Mouse (Mus musculus) midbrain, embryonic 10.5 days (tissue): ENCODE measurements at regions not wholly inside any gene's neighbourhood (a gene's known extent, or its start where the extent isn't known, plus 50 kb on each side); places are given as distances from the start of the nearest gene placed in this dataset.

Experiments used
- DNase-seq: peaks from one replicate; pipeline ENCODE4 v3.0.0-alpha.2; 2017; ENCODE audit warnings: low spot score
- H3K27ac ChIP-seq: fragments of 300-500 bp; sonication (generic); replicated peaks from 2 replicates; pipeline ENCODE4 v1.5.1; 2016; ENCODE audit warnings: mild to moderate bottlenecking
- H3K27me3 ChIP-seq: fragments of 300-500 bp; sonication (generic); 2 replicates; pipeline ENCODE4 v1.6.1; 2016; ENCODE audit warnings: low read depth, mild to moderate bottlenecking; ENCODE audit not compliant: poor library complexity, severe bottlenecking
- H3K36me3 ChIP-seq: fragments of 300-500 bp; sonication (generic); 2 replicates; pipeline ENCODE4 v1.6.1; 2016; ENCODE audit warnings: mild to moderate bottlenecking, moderate library complexity
- H3K4me1 ChIP-seq: fragments of 300-500 bp; sonication (generic); 2 replicates; pipeline ENCODE4 v1.6.1; 2016
- H3K4me3 ChIP-seq: fragments of 300-500 bp; sonication (generic); 2 replicates; pipeline ENCODE4 v1.5.1; 2016; ENCODE audit warnings: mild to moderate bottlenecking, moderate library complexity
- H3K9me3 ChIP-seq: fragments of 300-500 bp; sonication (generic); replicated peaks from 2 replicates; pipeline ENCODE4 v1.6.1; 2016; ENCODE audit warnings: mild to moderate bottlenecking
- WGBS: fragments of 180-500 bp; shearing (Covaris S2); methylation state at CpG from one replicate; pipeline ENCODE4 v1.1.7; 2016; 5-methylcytosine and 5-hydroxymethylcytosine counted together

DNA sequence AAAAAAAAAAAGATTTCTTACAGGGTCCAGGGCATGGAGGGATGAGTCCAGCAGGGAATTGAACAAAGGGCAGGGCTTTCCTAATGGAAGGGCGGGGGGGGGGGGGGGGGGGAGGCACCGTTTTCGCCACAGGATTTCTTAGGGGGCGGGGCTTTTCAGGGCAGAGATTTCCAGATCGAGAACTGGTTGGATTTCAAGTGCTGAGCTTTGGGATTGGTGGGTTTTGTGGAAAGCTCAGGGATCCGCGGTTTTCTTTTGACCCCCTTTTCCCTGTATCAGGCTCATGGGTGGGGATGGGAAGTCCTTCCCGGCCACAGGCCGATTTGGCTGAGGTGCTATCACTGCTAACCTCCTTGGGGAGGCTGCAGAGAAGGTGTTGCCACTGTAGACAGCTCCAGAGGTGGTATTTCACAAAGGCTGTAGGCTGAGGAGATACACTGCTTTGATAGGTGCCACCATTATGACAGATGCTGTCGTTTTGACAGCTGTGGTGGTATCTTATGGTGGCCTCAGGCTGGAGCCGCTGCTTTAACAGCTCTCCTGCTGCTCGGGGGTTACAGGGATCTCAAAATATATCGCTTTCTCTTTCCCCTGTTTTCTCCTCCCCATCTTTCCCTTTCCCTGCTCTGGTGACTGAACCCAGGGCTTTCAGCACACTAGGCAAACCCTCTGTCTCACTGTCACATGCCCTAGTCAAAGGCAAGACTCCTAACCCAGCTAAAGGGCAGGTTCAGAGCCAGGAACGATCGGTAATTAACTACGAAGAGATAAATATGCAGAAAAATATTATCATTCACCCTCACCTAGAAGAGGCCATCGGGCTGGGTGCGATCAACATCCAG is 97.8 kb upstream of the Sertad2 start:
- no peaks in the 10 kb centered on the region for H3K27me3 ChIP-seq
- peaks cover 8% of the 10 kb centered on the region; the same call in 1 of the 2 replicates for H3K9me3 ChIP-seq
- peak overlapping the region; percentile 44 for H3K4me3 ChIP-seq
- DNase-seq = peak; percentile 37
- WGBS = 12% methylated on average over 17 of the region's 18 CpGs
- no peaks in the 10 kb centered on the region for H3K36me3 ChIP-seq
- peaks cover 38% of the 10 kb centered on the region for H3K4me1 ChIP-seq
- peak overlapping the region; percentile 69 for H3K27ac ChIP-seq

DNA sequence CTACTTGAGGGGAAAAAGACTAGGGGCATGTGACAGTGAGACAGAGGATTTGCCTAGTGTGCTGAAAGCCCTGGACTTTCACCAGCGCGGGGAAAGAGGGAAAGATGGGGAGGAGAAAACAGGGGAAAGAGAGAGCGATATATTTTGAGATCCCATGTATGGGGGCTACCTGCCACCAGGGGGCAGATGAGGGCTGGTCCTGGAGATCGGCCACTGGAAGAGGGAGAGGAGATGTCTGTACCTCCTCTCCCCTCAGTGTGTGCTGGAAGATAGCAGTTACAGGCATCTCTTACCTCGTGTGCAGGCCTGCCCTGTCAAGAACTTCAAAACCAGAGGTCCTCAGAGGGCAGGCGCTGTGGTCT is 97.2 kb upstream of the Sertad2 start:
- no peaks in the 10 kb centered on the region for H3K36me3 ChIP-seq
- H3K27me3 ChIP-seq = no peaks in the 10 kb centered on the region
- peak overlapping the region; percentile 69 for H3K27ac ChIP-seq
- peaks cover 38% of the 10 kb centered on the region for H3K4me1 ChIP-seq
- WGBS = 6% methylated on average over 6 of the region's 6 CpGs
- peak overlapping the region; percentile 44 for H3K4me3 ChIP-seq
- H3K9me3 ChIP-seq = peaks cover 8% of the 10 kb centered on the region; the same call in 1 of the 2 replicates
- peak; percentile 80 for DNase-seq

DNA sequence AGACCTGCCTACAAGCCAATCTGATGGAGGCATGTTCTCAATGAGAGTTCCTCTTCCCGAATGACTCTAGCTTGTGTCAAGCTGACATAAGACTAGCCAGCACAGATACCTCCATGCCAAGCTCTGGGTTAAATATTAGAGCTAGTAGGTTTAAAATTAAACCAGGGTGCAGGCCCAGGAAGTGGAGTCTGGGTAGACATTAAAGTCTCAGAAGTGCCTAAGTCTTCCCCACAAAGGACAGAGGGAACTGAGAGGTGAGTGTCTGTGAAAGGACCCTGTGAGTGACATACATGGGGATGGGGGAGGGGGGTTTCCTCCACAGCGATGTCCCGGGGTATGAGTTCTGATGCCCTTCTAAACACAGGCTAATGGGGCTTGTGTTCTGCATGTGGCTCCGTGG is 90.2 kb upstream of the Sertad2 start:
- no peak for DNase-seq
- Histone ChIP-seq H3K36me3 (no peaks in the 10 kb centered on the region), H3K4me3 (no peak overlapping the region), H3K9me3 (peaks cover 2% of the 10 kb centered on the region; the same call in 1 of the 2 replicates), H3K27ac (no peak overlapping the region), H3K27me3 (peaks cover 28% of the 10 kb centered on the region), H3K4me1 (peaks cover 20% of the 10 kb centered on the region)
- WGBS = 84% methylated on average over 4 of the region's 4 CpGs

DNA sequence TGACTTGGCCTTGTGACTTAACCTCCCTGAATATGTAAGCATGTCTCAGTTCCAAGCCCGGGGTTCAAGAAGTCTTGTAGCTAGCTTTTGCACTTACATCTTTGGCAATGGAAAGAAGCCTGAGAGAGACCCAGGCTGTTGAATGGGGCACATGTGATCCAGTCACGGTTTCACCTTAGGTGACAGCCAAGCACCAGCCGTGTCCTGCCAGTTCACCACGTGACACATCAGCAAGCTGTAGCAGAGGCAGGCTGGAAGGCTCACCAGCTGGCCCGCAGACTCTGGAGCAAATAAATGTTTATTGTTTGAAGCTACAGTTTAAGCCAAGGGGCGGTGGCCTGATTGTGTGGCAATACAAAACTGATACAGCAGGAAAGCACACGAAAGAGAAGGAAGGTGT is 89.3 kb upstream of the Sertad2 start:
- DNase-seq = no peak
- H3K4me3 ChIP-seq = no peak overlapping the region
- 86% methylated on average over 7 of the region's 7 CpGs for WGBS
- no peak overlapping the region for H3K27ac ChIP-seq
- H3K27me3 ChIP-seq = peaks cover 28% of the 10 kb centered on the region
- peaks cover 20% of the 10 kb centered on the region for H3K4me1 ChIP-seq
- no peaks in the 10 kb centered on the region for H3K36me3 ChIP-seq
- H3K9me3 ChIP-seq = no peaks in the 10 kb centered on the region

DNA sequence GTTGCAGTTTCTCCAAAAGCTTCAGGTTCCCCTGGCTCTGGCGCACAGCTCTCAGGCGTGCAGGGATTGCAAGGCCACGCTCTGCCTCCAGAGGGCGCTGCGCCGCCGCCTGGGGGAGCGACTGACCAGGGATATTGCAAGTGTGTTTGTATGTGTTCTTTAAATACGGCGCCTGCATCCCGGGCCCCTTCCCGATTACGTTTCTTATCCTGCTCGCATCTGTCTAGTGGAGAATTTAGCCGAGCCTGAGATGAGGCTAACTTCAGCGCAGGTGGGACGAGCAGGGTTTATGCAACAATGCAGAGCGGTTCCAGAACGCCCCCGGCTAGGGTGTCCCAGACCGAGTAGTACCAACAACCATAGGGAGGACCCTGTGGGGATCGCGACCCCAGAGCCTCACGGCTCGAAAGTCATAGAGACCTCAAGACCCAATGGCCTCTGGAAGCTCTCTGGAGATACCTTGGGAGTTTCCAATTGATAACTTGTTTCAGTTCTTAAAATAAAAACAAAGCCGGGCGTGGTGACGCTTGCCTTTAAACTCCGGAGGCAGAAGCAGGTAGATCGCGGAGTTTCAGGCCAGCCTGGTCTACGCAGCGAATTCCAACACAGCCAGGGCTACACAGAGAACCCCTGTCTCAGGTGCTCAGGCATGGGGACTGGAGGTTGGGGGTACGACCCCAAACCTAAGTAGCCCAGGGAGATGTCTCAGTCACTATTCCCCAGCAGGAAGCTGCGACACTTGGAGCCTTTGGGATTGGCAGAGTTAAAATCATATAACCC is 87.8 kb upstream of the Sertad2 start:
- Histone ChIP-seq H3K27me3 (peaks cover 28% of the 10 kb centered on the region), H3K4me1 (peaks cover 20% of the 10 kb centered on the region), H3K9me3 (no peaks in the 10 kb centered on the region), H3K36me3 (no peaks in the 10 kb centered on the region), H3K27ac (peak overlapping the region; percentile 63), H3K4me3 (peak overlapping the region; percentile 68)
- DNase-seq = peak; percentile 95
- WGBS = under 1% methylated on average over 35 of the region's 35 CpGs

DNA sequence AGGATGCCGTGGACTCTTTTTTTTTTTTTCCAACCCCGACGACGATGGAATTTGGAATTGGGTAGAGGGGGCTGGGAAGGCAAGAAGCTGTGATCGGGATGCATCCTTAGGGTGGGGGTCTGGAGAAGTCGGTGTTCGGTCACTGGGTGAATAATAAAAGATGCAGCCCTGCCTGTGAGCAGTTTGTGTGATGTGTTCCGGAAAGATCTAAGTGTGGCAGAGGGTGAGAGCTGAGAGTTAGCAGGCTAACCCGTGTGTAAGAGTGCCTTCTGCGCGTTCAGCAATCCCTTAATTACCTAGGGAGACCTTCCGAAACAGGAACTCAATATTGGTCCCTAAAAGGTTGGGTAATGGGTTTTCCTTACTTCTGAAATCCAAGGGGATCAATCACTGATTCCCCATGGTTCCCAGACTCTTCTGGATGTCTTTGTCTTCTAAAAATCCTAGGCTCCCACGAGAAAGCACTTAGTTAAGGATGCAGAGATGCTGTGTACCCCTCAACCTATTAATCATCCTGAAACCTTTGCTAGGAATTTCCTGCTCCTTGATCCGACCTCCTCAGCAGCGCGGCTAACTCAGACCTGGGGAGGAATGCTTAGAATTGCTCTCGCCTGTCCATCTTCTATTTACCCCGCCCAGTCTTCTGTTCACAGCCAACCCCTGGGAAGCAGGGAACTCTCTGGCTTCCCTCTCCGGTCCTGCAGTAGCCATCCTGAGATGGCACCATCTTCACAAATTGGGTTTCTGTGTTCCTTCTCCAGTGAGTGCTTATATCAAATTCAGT is 87.0 kb upstream of the Sertad2 start:
- WGBS = 2% methylated on average over 19 of the region's 19 CpGs

DNA sequence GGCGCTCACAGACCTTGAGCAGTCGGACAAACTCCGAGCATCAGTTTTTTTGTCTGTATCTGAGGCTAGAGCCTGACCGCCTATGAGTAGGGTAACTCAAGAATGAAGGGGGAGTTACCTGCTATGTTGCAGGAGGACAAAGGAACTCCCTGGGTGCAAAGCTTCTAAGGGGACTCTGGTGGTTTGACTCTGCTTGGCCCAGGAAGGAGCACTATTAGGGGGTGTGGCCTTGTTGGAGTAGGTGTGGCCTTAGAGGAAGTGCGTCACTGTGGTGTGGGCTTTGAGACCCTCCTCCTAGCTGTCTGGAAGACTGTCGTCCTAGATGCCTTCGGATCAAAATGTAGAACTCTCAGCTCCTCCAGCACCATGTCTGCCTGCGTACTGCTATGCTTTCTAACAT is 83.9 kb upstream of the Sertad2 start:
- H3K27ac ChIP-seq = no peak overlapping the region

More for the DNA sequence above, 87.0 kb upstream of the Sertad2 start:
- peak; percentile 57 for DNase-seq
- peaks cover 20% of the 10 kb centered on the region for H3K4me1 ChIP-seq
- H3K36me3 ChIP-seq = no peaks in the 10 kb centered on the region
- H3K9me3 ChIP-seq = no peaks in the 10 kb centered on the region
- peak overlapping the region; percentile 68 for H3K4me3 ChIP-seq
- H3K27ac ChIP-seq = peak overlapping the region; percentile 63
- peaks cover 28% of the 10 kb centered on the region for H3K27me3 ChIP-seq

DNA sequence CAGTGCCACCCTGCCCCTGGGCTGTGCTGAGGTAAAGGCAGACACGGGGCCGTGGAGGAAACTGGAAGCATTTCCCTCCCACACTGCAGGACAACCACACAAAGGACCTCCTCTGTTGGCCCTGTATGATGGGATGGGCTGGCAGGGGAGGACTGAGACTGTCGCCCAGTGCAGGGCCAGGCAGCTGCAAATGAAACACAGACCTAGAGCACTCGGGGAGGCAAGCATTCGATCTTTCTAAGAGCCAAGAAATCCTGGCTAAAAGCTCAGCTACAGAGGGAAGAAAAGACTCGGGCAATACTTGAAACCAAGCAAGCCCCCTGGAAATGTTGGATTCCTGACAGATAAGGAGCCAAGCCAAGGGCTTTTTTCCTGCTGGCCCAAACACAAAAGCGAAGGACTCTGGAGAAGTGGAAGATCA is 82.5 kb upstream of the Sertad2 start:
- Histone ChIP-seq H3K27ac (no peak overlapping the region), H3K4me3 (no peak overlapping the region), H3K4me1 (peaks cover 20% of the 10 kb centered on the region), H3K36me3 (no peaks in the 10 kb centered on the region), H3K9me3 (no peaks in the 10 kb centered on the region), H3K27me3 (peaks cover 12% of the 10 kb centered on the region)
- no peak for DNase-seq
- 69% methylated on average over 7 of the region's 7 CpGs for WGBS

More for the DNA sequence above, 83.9 kb upstream of the Sertad2 start:
- Histone ChIP-seq H3K9me3 (no peaks in the 10 kb centered on the region), H3K4me1 (peaks cover 25% of the 10 kb centered on the region), H3K27me3 (peaks cover 16% of the 10 kb centered on the region), H3K4me3 (no peak overlapping the region), H3K36me3 (no peaks in the 10 kb centered on the region)
- 91% methylated on average over 8 of the region's 8 CpGs for WGBS
- DNase-seq = no peak

DNA sequence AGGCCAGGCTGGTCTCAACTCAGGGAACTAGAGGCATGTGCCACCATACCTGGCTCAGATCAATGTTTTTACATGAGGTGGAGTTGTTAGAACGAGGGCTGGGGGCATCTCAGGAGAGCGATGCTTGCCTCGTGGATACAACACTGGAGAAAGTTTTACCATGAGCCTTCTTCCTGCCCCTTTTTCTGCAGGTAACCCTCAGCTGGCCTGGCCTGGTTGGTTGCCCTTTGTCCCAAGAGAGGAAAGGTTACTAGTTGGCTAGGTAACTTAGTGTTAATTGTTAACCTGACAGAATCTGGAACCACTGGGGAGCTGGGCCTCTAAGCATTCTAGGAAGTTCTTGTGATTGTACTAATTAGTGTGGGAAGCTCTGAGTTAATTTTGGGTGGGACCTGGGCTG is 81.0 kb upstream of the Sertad2 start:
- WGBS = 86% methylated on average over 3 of the region's 3 CpGs
- H3K27ac ChIP-seq = no peak overlapping the region
- no peaks in the 10 kb centered on the region for H3K36me3 ChIP-seq
- no peak for DNase-seq
- H3K4me3 ChIP-seq = no peak overlapping the region
- peaks cover 10% of the 10 kb centered on the region; the same call in 1 of the 2 replicates for H3K4me1 ChIP-seq
- H3K9me3 ChIP-seq = no peaks in the 10 kb centered on the region
- peaks cover 13% of the 10 kb centered on the region for H3K27me3 ChIP-seq

DNA sequence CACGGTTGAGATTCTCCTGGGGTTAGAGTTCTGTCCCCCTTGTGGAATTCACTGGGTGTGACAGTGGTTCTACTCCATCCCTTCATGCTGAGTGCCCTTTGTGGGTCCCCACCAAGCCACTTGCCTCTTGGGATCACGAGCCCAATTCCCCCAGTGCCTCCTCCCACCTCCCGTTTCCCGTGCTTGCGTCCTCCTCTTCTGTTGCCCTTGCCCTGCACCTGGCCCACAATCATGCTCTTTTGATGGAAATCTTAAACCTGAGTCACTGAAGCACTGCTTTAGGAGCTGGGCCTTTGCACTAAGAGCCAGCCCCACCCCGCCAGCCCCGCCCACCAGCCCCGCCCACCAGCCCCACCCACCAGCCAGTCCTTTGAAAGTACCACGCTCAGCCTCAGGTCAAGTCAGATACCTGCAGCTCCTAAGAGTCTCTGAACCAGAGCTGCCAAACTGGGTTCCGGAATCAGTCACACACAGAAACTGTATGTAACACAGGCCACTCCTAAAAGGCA is 79.8 kb upstream of the Sertad2 start:
- WGBS = 19% methylated on average over 10 of the region's 10 CpGs
- H3K36me3 ChIP-seq = no peaks in the 10 kb centered on the region
- H3K27me3 ChIP-seq = peaks cover 8% of the 10 kb centered on the region; the same call in 1 of the 2 replicates
- H3K9me3 ChIP-seq = no peaks in the 10 kb centered on the region
- no peak overlapping the region for H3K27ac ChIP-seq
- no peak for DNase-seq
- peaks cover 10% of the 10 kb centered on the region; the same call in 1 of the 2 replicates for H3K4me1 ChIP-seq
- H3K4me3 ChIP-seq = no peak overlapping the region

DNA sequence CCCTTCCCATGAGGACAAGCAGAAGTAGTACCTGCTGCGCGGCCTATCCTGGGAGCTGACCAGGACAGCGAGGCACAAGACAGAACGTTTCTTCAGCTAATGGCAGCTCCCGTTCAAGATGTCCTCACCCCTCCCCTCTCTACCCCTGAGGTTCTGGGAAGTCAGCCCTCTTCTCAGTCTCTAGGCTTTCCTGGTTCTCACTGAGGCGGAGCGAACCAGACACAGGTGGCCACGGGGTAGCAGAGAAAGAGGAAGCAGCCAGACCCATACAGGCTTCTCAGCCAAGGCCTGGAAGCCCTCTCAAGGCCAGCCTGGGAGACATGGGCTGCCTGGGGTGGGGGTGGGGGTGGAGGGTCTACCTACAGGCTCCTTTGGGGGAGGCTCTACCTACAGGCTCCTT is 78.5 kb upstream of the Sertad2 start:
- no peaks in the 10 kb centered on the region for H3K9me3 ChIP-seq
- H3K36me3 ChIP-seq = no peaks in the 10 kb centered on the region
- H3K27me3 ChIP-seq = peaks cover 8% of the 10 kb centered on the region; the same call in 1 of the 2 replicates
- H3K4me1 ChIP-seq = peaks cover 12% of the 10 kb centered on the region; the same call in 1 of the 2 replicates
- no peak for DNase-seq
- 76% methylated on average over 8 of the region's 8 CpGs for WGBS
- H3K4me3 ChIP-seq = no peak overlapping the region
- H3K27ac ChIP-seq = no peak overlapping the region

DNA sequence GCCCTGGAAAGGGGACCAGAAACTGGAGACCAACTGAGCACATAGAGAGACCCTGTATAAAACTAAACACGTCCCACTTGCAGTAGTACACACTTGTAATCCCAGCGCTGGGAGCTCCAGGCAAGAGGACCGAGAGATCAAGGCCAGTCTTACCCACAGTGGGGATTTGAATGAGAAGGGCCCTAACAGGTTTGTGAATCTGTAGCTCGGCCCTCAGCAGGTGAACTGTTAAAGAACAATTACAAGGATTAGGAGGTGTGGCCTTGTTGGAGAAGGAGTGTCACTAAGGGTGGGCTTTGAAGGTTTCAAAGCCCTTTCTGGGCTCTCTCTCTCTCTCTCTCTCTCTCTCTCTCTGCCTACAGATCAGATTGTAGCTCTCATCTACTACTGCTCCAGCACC is 76.5 kb upstream of the Sertad2 start:
- Histone ChIP-seq H3K9me3 (no peaks in the 10 kb centered on the region), H3K27ac (no peak overlapping the region), H3K36me3 (no peaks in the 10 kb centered on the region), H3K4me1 (peaks cover 13% of the 10 kb centered on the region; the same call in 1 of the 2 replicates), H3K27me3 (peaks cover 8% of the 10 kb centered on the region; the same call in 1 of the 2 replicates), H3K4me3 (no peak overlapping the region)
- DNase-seq = no peak
- WGBS = 20% methylated on average over 4 of the region's 4 CpGs
